Mouse (Mus musculus): ENCODE results near the gene Mcm7.
A peak's percentile ranks its signal among the peaks of the same experiment; 100 is the strongest.

Mcm7 gene

DNA sequence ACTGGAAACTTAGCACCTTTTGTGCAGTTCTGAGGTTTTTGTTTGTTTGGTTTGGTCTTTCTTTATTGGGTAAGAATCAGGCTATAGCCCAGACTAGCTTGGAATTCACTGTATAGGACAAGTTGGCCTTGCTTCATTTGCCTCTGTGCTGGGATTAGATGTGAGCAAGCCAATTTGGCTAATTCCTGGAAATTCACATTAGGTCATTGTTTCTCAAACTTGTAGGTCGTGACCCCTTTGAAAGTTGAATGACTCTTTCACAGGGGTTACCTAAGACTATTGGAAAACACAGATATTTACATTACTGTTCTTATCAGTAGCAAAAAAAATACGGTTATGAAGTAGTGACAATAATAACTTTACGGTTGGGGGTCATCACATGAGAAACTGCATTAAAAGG lies 17.8 kb downstream of the Mcm7 start:
- no peak for DNase-seq

DNA sequence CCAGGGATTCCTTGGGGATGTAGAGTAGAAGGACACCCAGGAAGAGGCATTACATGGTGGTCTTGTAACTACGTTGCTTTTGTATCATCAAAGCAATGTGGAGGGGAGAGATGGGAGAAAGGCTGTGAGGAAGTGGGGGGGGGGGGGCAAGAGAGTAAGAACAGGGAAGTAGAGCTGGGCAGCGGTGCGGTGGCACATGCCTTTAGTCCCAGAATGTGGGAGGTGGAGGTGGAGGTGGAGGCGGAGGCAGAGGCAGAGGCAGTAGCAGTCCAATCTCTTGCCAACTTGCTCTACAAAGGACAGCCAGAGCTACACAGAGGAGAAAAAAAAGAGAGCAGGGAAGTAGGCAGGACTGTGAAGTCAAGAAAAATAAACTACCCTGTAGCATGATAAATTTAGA lies 33.6 kb downstream of the Mcm7 start:
- no peak for DNase-seq

DNA sequence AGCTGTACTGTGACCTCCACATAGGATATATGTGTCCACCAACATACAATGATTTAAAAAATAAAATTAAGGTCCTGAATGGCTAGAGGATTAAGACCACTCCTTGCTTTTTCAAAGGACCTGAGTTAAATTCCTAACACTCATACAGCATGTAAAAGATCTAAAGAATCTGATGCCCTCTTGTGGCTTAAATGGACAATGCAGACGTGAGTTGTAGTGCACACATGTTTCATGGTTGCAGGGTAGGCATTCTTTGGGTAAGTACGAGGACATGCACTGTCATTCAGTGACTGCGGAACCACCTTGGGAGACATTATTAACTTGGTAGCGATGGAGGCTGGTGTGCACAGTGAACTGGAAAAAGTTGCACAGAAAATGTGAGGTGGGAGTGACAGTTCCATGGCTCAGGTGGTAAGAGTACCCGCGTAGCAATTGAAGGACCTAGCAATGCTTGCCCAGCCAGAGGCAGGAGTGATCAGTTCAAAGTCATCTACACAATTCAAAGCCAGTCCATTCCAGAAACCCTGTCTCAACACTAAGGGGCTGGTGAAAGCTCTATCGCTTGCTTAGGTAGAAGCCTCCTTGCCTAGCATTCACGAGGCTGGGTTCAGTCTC lies 34.2 kb downstream of the Mcm7 start:
- peak in 1 of 2 experiments; percentile 31 for DNase-seq

DNA sequence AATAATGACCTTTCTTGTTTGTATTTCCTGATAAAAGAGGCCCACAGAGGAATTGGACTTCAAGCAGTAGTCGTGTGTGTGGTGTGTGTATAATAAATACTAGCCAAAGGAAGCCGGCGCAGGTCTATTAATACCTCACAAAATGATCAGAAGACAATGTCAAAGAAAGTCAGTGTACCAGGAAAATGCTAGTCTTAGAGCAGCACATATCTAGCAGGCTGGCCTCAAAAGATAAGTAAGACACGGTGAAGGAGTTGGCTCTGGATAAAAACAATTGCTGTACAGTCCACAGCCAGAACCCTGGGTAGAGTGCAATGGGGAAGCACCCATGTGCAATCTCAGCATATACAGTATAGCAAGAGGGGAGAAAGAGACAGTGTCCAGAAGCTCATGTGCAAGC lies 35.0 kb downstream of the Mcm7 start:
- DNase-seq: no peak

DNA sequence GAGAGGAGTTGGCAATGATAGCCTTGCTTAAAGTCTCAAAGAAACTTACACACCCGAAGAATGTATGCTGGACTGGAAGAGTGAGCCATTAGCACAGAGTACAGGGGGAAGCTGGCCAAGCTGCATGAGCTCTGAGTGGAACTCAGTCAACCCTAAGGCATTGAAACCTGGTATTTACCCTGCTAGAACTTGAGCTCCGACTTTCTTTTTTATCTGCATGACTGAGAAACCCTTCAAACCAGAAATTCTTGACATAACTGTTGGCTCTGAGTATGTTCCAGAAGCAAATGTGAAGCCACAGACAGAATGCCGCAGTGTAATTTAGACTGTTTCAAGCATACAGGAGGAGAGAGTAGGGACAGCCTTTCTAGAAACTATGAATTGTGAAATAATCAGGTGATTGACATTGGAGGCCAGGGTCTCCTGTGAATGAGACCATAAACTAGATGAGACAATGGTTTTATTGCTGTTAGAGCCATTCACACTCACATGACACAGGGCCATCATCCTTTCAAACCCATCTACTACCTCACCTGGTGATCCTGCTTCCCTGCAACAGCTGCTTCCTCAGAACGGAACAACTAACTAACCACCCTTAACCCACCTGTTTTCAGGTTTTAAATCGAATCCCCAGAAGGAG lies 39.7 kb downstream of the Mcm7 start:
- DNase-seq: peak in 1 of 2 experiments; percentile 28

DNA sequence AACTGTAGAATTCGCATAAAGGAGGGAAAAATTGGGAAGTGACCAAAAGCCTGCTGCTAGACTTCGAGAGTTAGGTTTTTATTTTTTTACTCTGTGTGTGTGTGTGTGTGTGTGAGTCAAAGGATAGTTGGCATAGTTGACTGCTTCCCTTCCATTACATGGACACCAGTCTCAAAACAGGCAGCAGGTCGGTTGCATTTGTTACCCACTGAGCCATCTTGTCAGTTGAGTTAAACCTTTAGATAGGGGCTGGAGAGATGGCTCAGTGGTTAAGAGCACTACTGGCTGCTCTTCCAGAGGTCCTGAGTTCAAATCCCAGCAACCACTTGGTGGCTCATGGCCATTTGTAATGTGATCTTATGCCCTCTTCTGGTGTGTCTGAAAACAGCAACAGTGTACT lies 54.2 kb downstream of the Mcm7 start:
- no peak for DNase-seq

DNA sequence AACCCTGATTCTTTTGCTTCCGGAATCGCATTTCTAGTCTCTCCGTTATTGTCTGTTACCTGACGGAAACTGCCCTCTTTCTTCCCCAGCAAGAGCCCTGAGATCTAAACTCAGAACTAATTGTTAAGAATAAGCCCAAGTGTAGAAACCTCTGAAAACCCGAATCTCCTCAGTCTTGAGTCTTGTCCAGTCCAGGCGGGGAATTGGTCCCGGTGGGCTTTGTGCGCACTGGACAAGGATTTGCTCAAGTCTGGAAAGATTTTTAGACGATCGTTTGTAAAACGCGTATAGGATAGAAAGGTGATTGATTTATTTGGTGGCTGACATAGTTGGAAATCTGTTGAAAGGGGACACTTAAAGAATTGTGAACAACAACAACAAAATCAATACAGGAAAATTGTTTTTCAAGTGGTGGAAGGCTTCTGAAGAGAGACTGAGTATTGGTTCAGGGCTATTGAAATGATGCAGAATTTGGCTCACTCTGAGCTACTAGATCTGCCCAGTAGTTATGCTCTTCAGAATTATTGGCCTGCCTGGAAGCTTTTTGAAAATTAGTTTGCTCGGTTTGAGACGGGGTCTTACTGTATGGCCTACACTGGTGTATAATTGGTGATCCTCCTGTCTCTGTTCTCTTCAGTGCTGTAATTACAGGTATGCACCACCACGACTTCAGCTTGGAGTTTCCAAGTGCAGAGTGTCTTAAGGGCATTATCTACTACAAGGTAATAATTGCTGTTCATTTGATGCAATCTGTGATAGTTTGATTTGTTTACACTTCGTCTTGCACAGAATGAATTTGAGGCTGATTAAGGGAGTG lies 54.8 kb downstream of the Mcm7 start:
- DNase-seq: no peak

DNA sequence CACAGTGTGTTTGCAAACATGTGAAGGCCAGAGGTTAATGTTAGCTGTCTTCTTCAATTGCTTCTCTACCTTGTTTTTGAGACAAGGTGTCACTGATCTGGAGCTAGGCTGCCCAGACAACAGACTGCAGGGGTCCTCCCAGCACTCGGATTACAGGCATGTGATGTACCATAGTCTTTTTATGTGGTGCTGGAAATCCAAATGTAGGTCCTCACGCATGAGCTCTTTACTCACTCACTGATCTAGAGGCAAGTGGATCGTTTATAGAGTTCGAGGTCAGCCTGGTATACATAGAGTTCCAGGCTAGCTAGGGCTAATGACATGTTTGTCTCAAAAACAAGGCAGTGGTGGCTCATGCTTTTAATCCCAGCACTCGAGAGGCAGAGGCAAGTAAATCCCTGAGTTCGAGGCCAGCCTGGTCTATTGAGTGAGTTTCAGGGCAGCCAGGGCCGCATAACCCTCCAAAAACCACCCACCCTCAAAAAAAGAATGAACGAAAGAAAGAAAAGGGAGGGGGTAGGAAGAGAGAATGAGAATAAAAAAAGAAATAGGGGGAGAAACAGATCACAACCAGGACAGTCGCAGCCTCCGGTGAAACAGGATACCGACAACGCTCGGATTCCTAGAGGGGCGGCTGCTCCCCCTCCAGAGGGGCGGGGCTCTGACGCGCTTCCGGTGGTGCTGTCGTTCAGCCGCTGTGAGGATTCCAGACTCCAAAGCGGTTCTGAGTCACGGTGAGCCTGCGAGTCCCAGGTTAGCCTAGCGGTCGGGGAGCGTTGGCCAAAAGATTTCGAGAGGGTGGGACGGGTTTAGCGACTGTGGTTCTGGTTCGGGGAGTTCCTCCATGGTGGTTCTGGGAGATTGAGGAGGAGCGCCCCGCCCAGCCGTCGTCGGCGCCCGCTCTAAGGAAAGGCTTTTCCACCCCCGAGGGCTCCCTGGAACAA lies 55.7 kb downstream of the Mcm7 start, which contains the start of gene Zscan21:
TSS of gene Zscan21 (plus strand) at position 649 of the 944 bp plus-strand sequence.
- peak; percentile 92 to 93 for DNase-seq

Measured in lung, postnatal 4 days (tissue).